Mouse (Mus musculus): ENCODE data around the gene Gm10181. TPM values are rescaled to one million over a fixed set of nuclear protein-coding genes. Genes with fewer than 3 reads are reported as not detected.
"Not testable (repeated sequence)": the region's sequence is repeated elsewhere in the genome, so short reads cannot be mapped to it uniquely, and the experiment has no call there.

Gene Gm10181
- total and polyA plus RNA-seq, 2 experiments from 2014 or later: not detected

- Histone ChIP-seq H3K36me3 (ENCODE audit: insufficient read depth, low read length) (peaks cover 26% of the 10 kb centered on the region), H3K4me1 (ENCODE audit: insufficient read depth, low read length) (no peaks in the 10 kb centered on the region), H3K9ac (replicated peaks; ENCODE audit: low read length) (no peak overlapping the region), H3K4me2 (ENCODE audit: low read depth, low read length) (no peak overlapping the region), H3K27me3 (ENCODE audit: insufficient read depth, low read length) (no peaks in the 10 kb centered on the region), H3K27ac (no peak overlapping the region), H3K4me3 (ENCODE audit: low read length) (no peak overlapping the region), H3K9me3 (ENCODE audit: low read length) (peaks cover 6% of the 10 kb centered on the region; the same call in 1 of the 2 replicates)
- ATAC-seq: no peak
- DNase-seq (ENCODE audit: low spot score): peak; percentile 39
- TF ChIP-seq CTCF (IDR thresholded peaks at IDR 0.05; ENCODE audit: low read depth): peak; percentile 86
These were observed 15.4 kb downstream of the Gm10181 start for GRCm38 (mm10) chr9:25104638-25105037.

DNA sequence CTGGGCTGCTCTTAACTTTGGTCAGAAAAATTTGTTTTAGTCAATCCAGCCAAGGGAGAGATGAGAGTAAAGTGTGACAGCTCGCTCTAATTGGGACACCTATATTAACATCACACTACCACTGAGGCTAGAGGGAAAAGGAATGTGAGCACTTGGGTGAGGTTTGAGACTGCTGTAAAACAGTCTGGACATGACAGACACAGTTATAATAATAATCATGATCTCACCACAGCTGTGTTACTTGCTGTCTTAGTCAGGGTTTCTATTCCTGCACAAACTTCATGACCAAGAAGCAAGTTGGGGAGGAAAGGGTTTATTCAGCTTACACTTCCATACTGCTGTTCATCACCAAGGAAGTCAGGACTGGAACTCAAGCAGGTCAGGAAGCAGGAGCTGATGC lies 34.4 kb downstream of the Gm10181 start:
- H3K27ac ChIP-seq; H3K9ac ChIP-seq (replicated peaks; ENCODE audit: low read length); H3K27me3 ChIP-seq (ENCODE audit: insufficient read depth, low read length); DNase-seq (ENCODE audit: low spot score); H3K4me3 ChIP-seq (ENCODE audit: low read length); H3K4me2 ChIP-seq (ENCODE audit: low read depth, low read length); H3K9me3 ChIP-seq (ENCODE audit: low read length); H3K36me3 ChIP-seq (ENCODE audit: insufficient read depth, low read length); H3K4me1 ChIP-seq (ENCODE audit: insufficient read depth, low read length); ATAC-seq: not testable (repeated sequence)
- WGBS: 91% methylated on average over 1 of the region's 1 CpGs

GRCm38 (mm10) chr9:25124048-25124447 lies 34.8 kb downstream of the Gm10181 start:
- no peaks in the 10 kb centered on the region for H3K4me1 ChIP-seq (ENCODE audit: insufficient read depth, low read length)
- no peak overlapping the region for H3K27ac ChIP-seq
- no peak overlapping the region for H3K4me3 ChIP-seq (ENCODE audit: low read length)
- 91% methylated on average over 2 of the region's 2 CpGs for WGBS
- H3K9me3 ChIP-seq (ENCODE audit: low read length): no peaks in the 10 kb centered on the region
- TF ChIP-seq CTCF (IDR thresholded peaks at IDR 0.05; ENCODE audit: low read depth): no peak
- no peak overlapping the region for H3K9ac ChIP-seq (replicated peaks; ENCODE audit: low read length)
- ATAC-seq (no peak), DNase-seq (ENCODE audit: low spot score) (no peak)
- H3K4me2 ChIP-seq (ENCODE audit: low read depth, low read length): no peak overlapping the region
- 0 out of 2 replicates have a peak, but pooled peaks cover 4% of the 10 kb centered on the region for H3K36me3 ChIP-seq (ENCODE audit: insufficient read depth, low read length)
- no peaks in the 10 kb centered on the region for H3K27me3 ChIP-seq (ENCODE audit: insufficient read depth, low read length)

- H3K36me3 ChIP-seq (ENCODE audit: insufficient read depth, low read length): peaks cover 4% of the 10 kb centered on the region; the same call in 1 of the 2 replicates
- no peaks in the 10 kb centered on the region for H3K4me1 ChIP-seq (ENCODE audit: insufficient read depth, low read length)
- H3K4me3 ChIP-seq (ENCODE audit: low read length): no peak overlapping the region
- H3K9ac ChIP-seq (replicated peaks; ENCODE audit: low read length): no peak overlapping the region
- no peak for DNase-seq (ENCODE audit: low spot score)
- TF ChIP-seq CTCF (IDR thresholded peaks at IDR 0.05; ENCODE audit: low read depth): no peak
- no peaks in the 10 kb centered on the region for H3K9me3 ChIP-seq (ENCODE audit: low read length)
- H3K4me2 ChIP-seq (ENCODE audit: low read depth, low read length): no peak overlapping the region
- ATAC-seq: no peak
- H3K27me3 ChIP-seq (ENCODE audit: insufficient read depth, low read length): no peaks in the 10 kb centered on the region
- no peak overlapping the region for H3K27ac ChIP-seq
These were observed 43.0 kb downstream of the Gm10181 start for GRCm38 (mm10) chr9:25132253-25132652.

DNA sequence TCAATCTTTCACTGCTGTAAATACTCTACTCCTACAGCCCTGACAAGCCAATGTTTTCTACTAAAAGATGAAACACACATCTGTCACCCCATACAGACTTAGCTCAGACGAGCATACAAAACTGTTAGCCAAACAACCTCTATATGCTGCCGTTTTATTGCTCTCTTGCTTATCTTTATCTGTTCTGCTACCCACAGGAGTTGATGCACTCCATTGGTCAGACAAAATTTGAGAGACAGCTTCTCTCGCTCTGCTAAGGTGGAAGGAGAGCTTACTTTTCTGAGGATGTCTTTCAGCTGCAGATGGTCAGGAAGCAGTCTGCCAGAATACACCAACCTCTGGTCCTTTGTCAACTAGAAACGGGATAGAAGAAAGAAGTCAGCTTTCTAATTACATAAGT lies 43.7 kb downstream of the Gm10181 start:
- no peak overlapping the region for H3K4me2 ChIP-seq (ENCODE audit: low read depth, low read length)
- no peak overlapping the region for H3K4me3 ChIP-seq (ENCODE audit: low read length)
- no peak for DNase-seq (ENCODE audit: low spot score)
- no peak overlapping the region for H3K27ac ChIP-seq
- TF ChIP-seq CTCF (IDR thresholded peaks at IDR 0.05; ENCODE audit: low read depth): no peak
- ATAC-seq: no peak
- peaks cover 4% of the 10 kb centered on the region; the same call in 1 of the 2 replicates for H3K36me3 ChIP-seq (ENCODE audit: insufficient read depth, low read length)
- H3K9me3 ChIP-seq (ENCODE audit: low read length): no peaks in the 10 kb centered on the region
- H3K27me3 ChIP-seq (ENCODE audit: insufficient read depth, low read length): no peaks in the 10 kb centered on the region
- H3K9ac ChIP-seq (replicated peaks; ENCODE audit: low read length): no peak overlapping the region
- WGBS: 80% methylated on average over 4 of the region's 4 CpGs
- H3K4me1 ChIP-seq (ENCODE audit: insufficient read depth, low read length): no peaks in the 10 kb centered on the region

DNA sequence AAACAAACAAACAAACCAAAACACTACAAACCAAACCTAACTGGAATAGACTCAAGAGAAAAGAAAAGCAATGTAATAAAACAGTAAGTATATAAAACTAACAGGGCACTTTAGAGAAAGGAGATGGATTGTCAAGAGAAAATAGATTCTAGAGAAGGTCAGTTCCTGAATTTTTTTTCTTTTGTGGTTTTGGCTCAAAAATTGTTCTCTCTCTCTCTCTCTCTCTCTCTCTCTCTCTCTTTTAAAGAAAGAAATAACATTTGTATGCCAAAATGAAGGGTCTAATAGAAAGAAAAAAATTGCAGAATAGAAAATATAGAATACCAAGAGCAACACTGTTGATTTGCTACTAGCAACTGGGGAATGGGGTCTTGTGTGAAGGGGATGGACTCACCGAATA lies 49.7 kb downstream of the Gm10181 start:
- WGBS: 96% methylated on average over 1 of the region's 1 CpGs
- no peaks in the 10 kb centered on the region for H3K27me3 ChIP-seq (ENCODE audit: insufficient read depth, low read length)
- no peak for DNase-seq (ENCODE audit: low spot score)
- no peak overlapping the region for H3K4me3 ChIP-seq (ENCODE audit: low read length)
- no peaks in the 10 kb centered on the region for H3K9me3 ChIP-seq (ENCODE audit: low read length)
- TF ChIP-seq CTCF (IDR thresholded peaks at IDR 0.05; ENCODE audit: low read depth): no peak
- ATAC-seq: no peak
- no peaks in the 10 kb centered on the region for H3K36me3 ChIP-seq (ENCODE audit: insufficient read depth, low read length)
- H3K4me1 ChIP-seq (ENCODE audit: insufficient read depth, low read length): no peaks in the 10 kb centered on the region
- H3K27ac ChIP-seq: no peak overlapping the region
- no peak overlapping the region for H3K9ac ChIP-seq (replicated peaks; ENCODE audit: low read length)
- no peak overlapping the region for H3K4me2 ChIP-seq (ENCODE audit: low read depth, low read length)

Other genes starting within 250 kb of the Gm10181 start
- gene Herpud2, start 62.4 kb downstream of the Gm10181 start, total RNA-seq (2014; rRNA removed): 17.9 and 18.3 TPM in 2 replicates
- 27.9 and 29.5 TPM in 2 replicates for gene Herpud2, start 62.4 kb downstream of the Gm10181 start, polyA plus RNA-seq (2015; fragmentation: Nextera tagmentation; extraction: Ambion mirVana)
- gene Sept7, start 163.0 kb downstream of the Gm10181 start, total RNA-seq (2014; rRNA removed): 112 and 113 TPM in 2 replicates
- gene Sept7, start 163.0 kb downstream of the Gm10181 start, polyA plus RNA-seq (2015; fragmentation: Nextera tagmentation; extraction: Ambion mirVana): 265 and 292 TPM in 2 replicates

Measured in hindbrain, postnatal 0 days (tissue).